Mouse (Mus musculus) lung, adult 2 months (tissue): ENCODE results near the gene Ppp3ca.

Source experiments
- CTCF ChIP-seq: fragments of 200-500 bp; IDR thresholded peaks from 2 replicates; pipeline ENCODE4 v1.5.1; 2011; ENCODE audit warnings: mild to moderate bottlenecking, low read length, control low read depth; ENCODE audit not compliant: insufficient read depth
- POLR2A ChIP-seq: fragments of 200-500 bp; IDR thresholded peaks from 2 replicates; pipeline ENCODE4 v1.6.1; 2011; ENCODE audit warnings: low read depth, mild to moderate bottlenecking, control low read depth, low read length, borderline replicate concordance; ENCODE audit errors: extremely low read depth

GRCm38 (mm10) chr3:136865176-136865859 is 195.4 kb downstream of the Ppp3ca start:
- TF ChIP-seq CTCF (no peak), POLR2A (no peak)
